Mouse (Mus musculus) liver, adult 2 months (tissue): ENCODE measurements around the gene Wasf1. TPM values are rescaled to one million over a fixed set of nuclear protein-coding genes. Genes with fewer than 3 reads are reported as not detected.

Experiments used
- DNase-seq: peaks from one replicate; pipeline ENCODE4 v3.0.0-alpha.2; 2011; ENCODE audit warnings: low read depth, low spot score; ENCODE audit errors: extremely low read depth
- H3K27ac ChIP-seq: fragments of 200-500 bp; replicated peaks from 2 replicates; pipeline ENCODE4 v1.5.1; 2012; ENCODE audit warnings: low read depth, mild to moderate bottlenecking, control low read depth, inconsistent platforms, low read length; ENCODE audit not compliant: insufficient read depth
- H3K27me3 ChIP-seq: fragments of 200-500 bp; 2 replicates; pipeline ENCODE4 v1.6.1; 2012; ENCODE audit warnings: mild to moderate bottlenecking, moderate library complexity, low read length, inconsistent platforms; ENCODE audit not compliant: control insufficient read depth, insufficient read depth
- H3K36me3 ChIP-seq: fragments of 200-500 bp; 2 replicates; pipeline ENCODE4 v1.6.1; 2012; ENCODE audit warnings: low read length, inconsistent platforms; ENCODE audit not compliant: control insufficient read depth, insufficient read depth
- H3K4me1 ChIP-seq: fragments of 200-500 bp; 2 replicates; pipeline ENCODE4 v1.6.1; 2011; ENCODE audit warnings: low read length; ENCODE audit not compliant: control insufficient read depth, insufficient read depth
- H3K4me3 ChIP-seq: fragments of 200-500 bp; 2 replicates; pipeline ENCODE4 v1.5.1; 2011; ENCODE audit warnings: low read depth, mild to moderate bottlenecking, control low read depth, low read length, moderate library complexity; ENCODE audit not compliant: insufficient read depth
- H3K79me2 ChIP-seq: fragments of 200-500 bp; 2 replicates; pipeline ENCODE4 v1.6.1; 2012; ENCODE audit warnings: inconsistent platforms, mild to moderate bottlenecking, low read length, moderate library complexity; ENCODE audit not compliant: control insufficient read depth, insufficient read depth
- H3K9ac ChIP-seq: fragments of 200-500 bp; 2 replicates; pipeline ENCODE4 v1.6.1; 2012; ENCODE audit warnings: low read depth, mild to moderate bottlenecking, control low read depth, inconsistent platforms, low read length
- CTCF ChIP-seq: fragments of 200-500 bp; IDR thresholded peaks from 2 replicates; pipeline ENCODE4 v1.5.1; 2011; ENCODE audit warnings: low read depth, low read length, control low read depth
- POLR2A ChIP-seq: fragments of 200-500 bp; IDR thresholded peaks from 2 replicates; pipeline ENCODE4 v1.6.1; 2011; ENCODE audit warnings: low read length, control low read depth; ENCODE audit not compliant: insufficient read depth; ENCODE audit errors: extremely low read depth
- WGBS: fragments of 180-500 bp; shearing (Covaris S2); methylation state at CpG from one replicate; pipeline ENCODE4 v1.1.7; 2018; 5-methylcytosine and 5-hydroxymethylcytosine counted together
- polyA plus RNA-seq: library from polyadenylated mRNA; depleted of rRNA; stranded (reverse); fragments of >200 nt; gene quantifications from 2 replicates; pipeline ENCODE4 v1.2.3, GENCODE M21; 2012
- total RNA-seq: library from RNA; depleted of rRNA; stranded (reverse); fragments of >200 nt; gene quantifications from 2 replicates; pipeline ENCODE4 v1.2.3, GENCODE M21; 2014

Wasf1 gene
- total and polyA plus RNA-seq, 2 experiments = 0.55 to 0.69 TPM

DNA sequence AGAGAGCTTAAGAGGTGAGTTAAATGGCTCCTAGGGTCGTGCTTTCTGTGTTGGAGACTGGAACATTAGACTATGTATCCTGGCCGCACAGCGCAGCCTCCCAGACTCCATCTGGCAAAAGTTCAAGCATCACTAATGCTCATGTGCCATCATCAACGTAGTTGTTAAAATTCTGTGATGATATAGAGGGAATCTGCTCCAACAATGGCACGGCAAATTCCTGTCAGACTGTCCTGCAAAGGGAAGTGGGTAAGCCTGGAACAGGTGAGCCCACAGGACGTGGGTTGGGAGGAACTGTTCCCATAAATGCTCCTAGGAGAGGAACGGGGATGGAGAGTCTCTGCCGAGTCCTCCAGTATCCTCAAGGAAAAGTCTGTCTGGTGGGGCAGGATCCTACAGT is 85.3 kb downstream of the Wasf1 start:
- 65% methylated on average over 8 of the region's 8 CpGs for WGBS
- no peaks in the 10 kb centered on the region for H3K36me3 ChIP-seq
- 0 out of 2 replicates have a peak, but pooled peaks cover 3% of the 10 kb centered on the region for H3K27me3 ChIP-seq
- H3K9ac ChIP-seq = no peak overlapping the region
- DNase-seq = no peak
- no peak overlapping the region for H3K4me3 ChIP-seq
- H3K27ac ChIP-seq = no peak overlapping the region
- no peak for TF ChIP-seq CTCF
- no peak for TF ChIP-seq POLR2A
- H3K79me2 ChIP-seq = no peaks in the 10 kb centered on the region
- no peaks in the 10 kb centered on the region for H3K4me1 ChIP-seq

DNA sequence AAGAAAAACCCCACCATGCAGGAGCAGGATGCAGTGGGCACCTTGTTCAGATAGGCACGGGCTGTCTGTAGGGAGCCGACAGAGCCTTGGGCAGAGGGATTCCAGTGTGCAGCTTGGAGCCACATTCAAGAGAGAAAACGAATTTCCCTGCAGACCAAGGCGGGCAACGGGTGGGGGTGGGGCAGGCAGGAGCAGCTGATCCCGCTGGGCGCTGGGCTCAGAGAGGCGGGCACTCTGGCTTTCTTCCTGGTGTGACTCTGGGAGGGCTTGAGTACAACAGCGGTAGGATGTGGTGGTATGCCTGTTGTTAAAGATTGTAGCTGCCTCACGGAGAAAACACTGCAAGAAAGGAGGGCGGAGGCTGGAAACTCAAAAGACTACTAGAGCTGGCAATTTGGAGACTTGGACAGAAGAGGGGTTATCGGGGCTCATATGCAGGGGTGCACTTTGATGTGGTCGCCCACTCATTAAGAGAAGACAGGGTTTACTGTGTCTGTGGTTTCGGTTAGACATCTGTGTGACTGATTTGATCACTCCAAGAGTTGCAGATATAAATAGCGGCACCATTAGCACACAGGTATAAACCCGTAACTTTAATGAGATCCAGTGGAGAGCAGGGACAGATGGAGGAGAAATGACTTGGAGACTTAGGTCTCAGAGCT is 86.2 kb downstream of the Wasf1 start:
- 0 out of 2 replicates have a peak, but pooled peaks cover 3% of the 10 kb centered on the region for H3K27me3 ChIP-seq
- no peak for DNase-seq
- WGBS = 17% methylated on average over 16 of the region's 16 CpGs
- no peak overlapping the region for H3K9ac ChIP-seq
- no peaks in the 10 kb centered on the region for H3K4me1 ChIP-seq
- no peak overlapping the region for H3K27ac ChIP-seq
- H3K79me2 ChIP-seq = no peaks in the 10 kb centered on the region
- H3K4me3 ChIP-seq = no peak overlapping the region
- H3K36me3 ChIP-seq = no peaks in the 10 kb centered on the region
- no peak for TF ChIP-seq CTCF
- no peak for TF ChIP-seq POLR2A

DNA sequence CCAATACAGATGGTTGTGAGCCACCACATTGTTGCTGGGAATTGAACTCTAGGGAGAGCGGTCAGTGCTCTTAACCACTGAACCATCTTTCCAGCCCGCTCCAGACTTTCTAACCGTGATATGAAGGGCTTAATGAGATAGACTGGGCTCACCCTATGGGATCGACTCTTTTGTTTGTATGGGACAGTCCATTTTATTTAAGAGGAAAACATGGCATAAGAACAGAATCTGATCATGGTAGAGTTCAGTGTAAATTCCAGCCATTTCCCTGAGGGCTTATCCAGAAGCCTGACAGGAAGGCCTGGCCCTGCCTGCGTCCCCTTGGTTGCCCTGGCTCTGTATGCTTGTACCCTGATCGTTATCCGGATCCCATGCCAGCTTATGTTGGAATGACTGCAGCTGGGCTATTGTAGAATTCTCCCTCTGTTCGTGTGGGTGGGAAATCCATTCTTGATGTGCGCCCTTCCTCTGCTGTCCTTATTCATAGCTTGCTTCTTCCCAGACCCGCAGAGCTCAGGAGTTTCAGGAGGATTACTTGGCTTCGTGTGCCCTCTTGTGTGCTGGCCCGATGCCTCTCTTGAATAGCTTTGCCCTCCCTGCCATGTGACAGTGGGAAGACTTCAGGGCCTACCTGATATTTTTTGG is 87.4 kb downstream of the Wasf1 start:
- Histone ChIP-seq H3K79me2 (no peaks in the 10 kb centered on the region), H3K27ac (no peak overlapping the region), H3K36me3 (no peaks in the 10 kb centered on the region), H3K9ac (no peak overlapping the region), H3K4me1 (no peaks in the 10 kb centered on the region), H3K27me3 (0 out of 2 replicates have a peak, but pooled peaks cover 3% of the 10 kb centered on the region), H3K4me3 (no peak overlapping the region)
- 89% methylated on average over 12 of the region's 12 CpGs for WGBS
- no peak for TF ChIP-seq CTCF
- TF ChIP-seq POLR2A = no peak
- no peak for DNase-seq

DNA sequence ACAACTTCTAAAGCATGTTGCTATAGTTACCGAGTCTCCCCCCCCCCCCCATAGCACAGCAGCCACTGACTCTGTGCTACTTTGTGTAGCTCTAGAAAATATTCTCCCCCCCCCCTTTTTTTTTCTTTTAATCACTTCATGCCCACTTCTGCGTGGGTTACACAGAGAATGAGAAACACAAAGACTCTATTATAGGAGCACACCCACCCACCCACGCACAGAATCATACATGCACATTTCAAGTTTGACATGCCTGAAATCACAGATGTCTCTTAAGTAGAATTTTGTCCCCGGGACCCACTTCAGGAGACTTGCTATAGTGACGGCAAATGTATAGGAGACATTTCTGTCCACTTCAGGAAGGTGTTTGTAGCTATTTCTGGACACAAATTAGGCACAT is 88.0 kb downstream of the Wasf1 start:
- H3K27me3 ChIP-seq = 0 out of 2 replicates have a peak, but pooled peaks cover 3% of the 10 kb centered on the region
- no peak overlapping the region for H3K27ac ChIP-seq
- H3K4me1 ChIP-seq = no peaks in the 10 kb centered on the region
- no peaks in the 10 kb centered on the region for H3K36me3 ChIP-seq
- H3K9ac ChIP-seq = no peak overlapping the region
- WGBS = 77% methylated on average over 5 of the region's 5 CpGs
- no peaks in the 10 kb centered on the region for H3K79me2 ChIP-seq
- TF ChIP-seq CTCF (no peak), POLR2A (no peak)
- no peak for DNase-seq
- no peak overlapping the region for H3K4me3 ChIP-seq

DNA sequence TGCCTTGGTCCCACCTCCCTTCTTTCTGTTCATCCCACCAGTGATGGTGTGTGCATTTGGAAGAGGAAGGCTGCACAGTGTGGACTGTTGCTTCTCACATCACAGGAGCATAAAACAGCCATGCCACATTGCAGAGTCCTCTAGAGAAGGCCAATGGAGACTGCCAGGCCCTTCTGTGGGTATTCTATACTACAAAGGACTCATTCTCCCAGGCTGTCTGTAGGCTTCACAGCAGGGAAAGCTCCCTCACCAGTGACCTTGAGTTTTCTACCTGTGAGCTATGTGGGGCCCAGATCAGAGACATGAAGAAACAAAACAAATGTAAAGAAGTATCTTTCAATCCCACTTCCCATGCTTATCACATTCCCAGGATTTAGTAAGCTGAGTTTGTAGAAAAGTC is 100.5 kb downstream of the Wasf1 start:
- H3K27me3 ChIP-seq = 0 out of 2 replicates have a peak, but pooled peaks cover 3% of the 10 kb centered on the region
- no peaks in the 10 kb centered on the region for H3K36me3 ChIP-seq
- no peak overlapping the region for H3K4me3 ChIP-seq
- H3K27ac ChIP-seq = no peak overlapping the region
- TF ChIP-seq POLR2A = no peak
- no peak for TF ChIP-seq CTCF
- DNase-seq = no peak
- no peaks in the 10 kb centered on the region for H3K4me1 ChIP-seq
- no peaks in the 10 kb centered on the region for H3K79me2 ChIP-seq
- no peak overlapping the region for H3K9ac ChIP-seq

DNA sequence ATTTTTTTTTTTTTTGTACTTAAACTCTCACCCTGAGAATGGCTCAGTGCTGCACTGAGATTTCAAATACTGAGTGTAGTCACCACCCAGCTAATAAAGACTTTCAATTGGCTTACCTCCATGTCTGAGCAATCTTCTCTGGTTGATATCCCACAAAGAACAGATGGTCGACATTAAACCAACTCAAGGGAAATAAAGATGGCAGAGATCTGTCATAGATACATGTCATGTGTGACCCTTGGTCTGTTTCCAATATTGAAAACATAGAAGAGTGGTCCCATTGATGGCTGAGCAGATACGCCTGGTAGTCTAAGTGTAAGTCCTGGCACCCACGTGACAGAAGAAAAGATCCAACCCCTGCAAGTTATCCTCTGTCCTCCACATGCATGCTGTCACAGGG is 101.3 kb downstream of the Wasf1 start:
- 92% methylated on average over 3 of the region's 3 CpGs for WGBS

More for the DNA sequence above, 101.3 kb downstream of the Wasf1 start:
- Histone ChIP-seq H3K27me3 (0 out of 2 replicates have a peak, but pooled peaks cover 3% of the 10 kb centered on the region), H3K9ac (no peak overlapping the region), H3K36me3 (no peaks in the 10 kb centered on the region), H3K27ac (no peak overlapping the region), H3K4me3 (no peak overlapping the region), H3K4me1 (no peaks in the 10 kb centered on the region), H3K79me2 (no peaks in the 10 kb centered on the region)
- no peak for DNase-seq
- TF ChIP-seq CTCF (no peak), POLR2A (no peak)
